Mouse (Mus musculus): ENCODE data around the gene Zfp217.

- TF ChIP-seq CTCF (IDR thresholded peaks at IDR 0.05; ENCODE audit: low read depth) = no peak
- no peak for TF ChIP-seq EP300 (IDR thresholded peaks at IDR 0.05; ENCODE audit: low read depth)
Observed at GRCm38 (mm10) chr2:170143861-170144260, 4.0 kb downstream of the Zfp217 start.
